Mouse (Mus musculus): ENCODE data around the gene Lin37. TPM values are rescaled to one million over a fixed set of nuclear protein-coding genes. Genes with fewer than 3 reads are reported as not detected.

Gene Lin37
- total and polyA plus RNA-seq, 3 experiments: 4.0 to 38.6 (median 8.3) TPM

DNA sequence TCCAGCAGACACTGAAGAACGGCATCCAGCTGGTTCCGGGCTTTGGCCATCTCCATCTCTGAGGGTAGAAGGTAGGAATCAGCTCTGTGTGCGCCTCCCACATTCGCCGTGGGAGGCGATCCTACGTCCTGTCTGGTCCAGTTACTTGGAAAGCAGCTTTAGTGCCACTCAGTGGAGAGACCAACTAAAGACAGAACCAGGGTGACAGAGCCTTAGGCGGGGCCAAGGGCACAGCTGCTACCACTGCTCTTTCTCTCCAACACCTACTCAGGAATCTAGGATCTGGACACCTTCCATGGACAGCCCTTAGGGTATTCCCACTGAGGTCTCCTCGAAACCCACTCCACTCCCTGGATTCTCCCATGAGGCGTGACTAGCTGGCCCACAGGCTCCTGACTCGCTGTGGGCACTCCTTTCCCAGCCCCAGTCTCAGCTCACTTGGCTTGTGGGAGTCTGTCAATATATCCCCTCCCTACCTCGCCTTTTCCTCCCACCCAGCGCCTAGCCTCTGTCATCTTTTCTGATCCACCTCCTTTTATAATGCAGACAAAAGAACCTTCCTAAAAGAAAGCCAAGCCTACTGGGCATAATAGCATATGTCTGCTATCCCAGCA, 1.6 kb downstream of the Lin37 start:
- H3K79me2 ChIP-seq (replicated peaks; ENCODE audit: control insufficient read depth, extremely low read depth, insufficient read depth, poor library complexity, severe bottlenecking): peaks cover 25% of the 10 kb centered on the region
- H3K9me3 ChIP-seq (replicated peaks; ENCODE audit: low read length): no peaks in the 10 kb centered on the region
- H3K4me1 ChIP-seq (ENCODE audit: control insufficient read depth in 1 of 2, insufficient read depth in 2 of 2): peaks cover 5 to 39% of the 10 kb centered on the region in 2 experiments; a peak in 3 of 4 replicates
- H3K4me2 ChIP-seq (ENCODE audit: insufficient read depth, low read depth, poor library complexity, severe bottlenecking): peak overlapping the region; percentile 85
- no peaks in the 10 kb centered on the region for H3K27me3 ChIP-seq (replicated peaks)
- dilution Hi-C loops (cut with MboI; ENCODE audit: extremely low pct_ligation_motif_present, extremely low pct_unique_long_range_greater_than_20kb, low sequenced_read_pairs): no loop called here
- H3K9ac ChIP-seq (ENCODE audit: insufficient read depth, low read depth): peak overlapping the region; percentile 98
- in situ Hi-C loops (cut with MboI; ENCODE audit: low pct_ligation_motif_present, low pct_unique_long_range_greater_than_20kb, low sequenced_read_pairs): loop anchor here (5.0 kb wide), 1 partner anchor 49 kb away; no protein-coding TSS in a partner anchor
- no peak overlapping the region for H3K4me3 ChIP-seq (replicated peaks in 1 of 3; ENCODE audit: low read depth in 2 of 3, low read length in 2 of 3, poor library complexity in 1 of 3)
- H3K27ac ChIP-seq (ENCODE audit: insufficient read depth, low read depth): no peak overlapping the region
- H3K36me3 ChIP-seq (replicated peaks in 1 of 2; ENCODE audit: control insufficient read depth in 1 of 2, insufficient read depth in 1 of 2, low read length in 1 of 2): peaks cover 32 to 48% of the 10 kb centered on the region in 2 experiments
- TF ChIP-seq HCFC1 (IDR thresholded peaks at IDR 0.05; ENCODE audit: low read depth, low read length) (no peak), KAT2A (IDR thresholded peaks at IDR 0.05; ENCODE audit: insufficient replicate concordance, low read length) (no peak), USF1 (IDR thresholded peaks at IDR 0.05; ENCODE audit: low read depth, low read length) (no peak), ELF1 (IDR thresholded peaks at IDR 0.05; ENCODE audit: low read depth, low read length) (no peak), MAZ (IDR thresholded peaks at IDR 0.05; ENCODE audit: low read depth, low read length) (no peak), PAX5 (IDR thresholded peaks at IDR 0.05; ENCODE audit: low read length) (no peak), RAD21 (IDR thresholded peaks at IDR 0.05; ENCODE audit: low read depth, low read length) (no peak), USF2 (conservative IDR thresholded peaks at IDR 0.05; ENCODE audit: low read depth, low read length) (no peak), MAFK (IDR thresholded peaks at IDR 0.05; ENCODE audit: insufficient replicate concordance, low read length) (no peak), POLR2AphosphoS2 (IDR thresholded peaks at IDR 0.05; ENCODE audit: low read depth, low read length) (no peak)
- no peak for DNase-seq (ENCODE audit: extremely low read depth)

DNA sequence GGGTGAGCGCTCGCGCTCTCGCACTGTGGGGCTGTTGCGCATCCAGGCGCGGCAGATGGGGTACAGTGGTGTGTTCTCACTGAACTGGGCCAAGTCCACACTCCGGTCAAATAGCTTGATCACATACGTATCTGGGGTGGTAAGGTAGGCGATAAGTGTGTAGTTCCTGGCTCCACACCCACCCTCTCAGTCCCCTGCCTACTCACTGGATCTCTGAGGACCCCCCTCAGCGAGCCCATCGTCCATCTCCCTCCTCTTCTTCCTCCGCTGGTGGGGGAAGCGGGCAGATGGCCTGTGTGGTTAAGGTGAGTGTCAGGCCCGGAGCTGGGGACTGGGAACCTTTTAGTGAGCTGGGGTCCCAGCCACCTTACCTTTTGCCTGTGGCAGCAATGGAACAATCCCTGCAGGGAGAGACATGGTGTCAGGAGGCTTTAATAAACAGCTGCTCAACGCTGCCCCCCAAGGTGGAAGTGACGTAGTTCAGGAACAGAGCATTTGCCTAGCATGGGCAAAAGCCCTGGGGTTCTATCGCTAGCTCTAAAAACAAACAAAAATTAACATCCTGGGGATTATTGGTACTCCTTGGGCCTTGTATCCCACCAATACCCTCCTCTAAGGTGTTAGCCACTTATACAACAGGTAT, 2.6 kb downstream of the Lin37 start:
- no peak overlapping the region for H3K4me2 ChIP-seq (ENCODE audit: insufficient read depth, low read depth, poor library complexity, severe bottlenecking)
- H3K27ac ChIP-seq (ENCODE audit: insufficient read depth, low read depth): no peak overlapping the region
- TF ChIP-seq RAD21 (IDR thresholded peaks at IDR 0.05; ENCODE audit: low read depth, low read length): no peak
- TF ChIP-seq CTCF (conservative IDR thresholded peaks at IDR 0.05 in 1 of 2, IDR thresholded peaks at IDR 0.05 in 1 of 2; ENCODE audit: low read depth in 2 of 2, low read length in 2 of 2): peak in 1 of 2 experiments; percentile 46; a peak in 2 of 4 replicates
- no peak overlapping the region for H3K4me3 ChIP-seq (replicated peaks in 1 of 3; ENCODE audit: low read depth in 2 of 3, low read length in 2 of 3, poor library complexity in 1 of 3)
- H3K36me3 ChIP-seq (replicated peaks in 1 of 2; ENCODE audit: control insufficient read depth in 1 of 2, insufficient read depth in 1 of 2, low read length in 1 of 2): peaks cover 32 to 48% of the 10 kb centered on the region in 2 experiments
- in situ Hi-C loops (cut with MboI; ENCODE audit: low pct_ligation_motif_present, low pct_unique_long_range_greater_than_20kb, low sequenced_read_pairs): loop anchor here (5.0 kb wide), 1 partner anchor 50 kb away; no protein-coding TSS in a partner anchor
- H3K27me3 ChIP-seq (replicated peaks): no peaks in the 10 kb centered on the region
- dilution Hi-C loops (cut with MboI; ENCODE audit: extremely low pct_ligation_motif_present, extremely low pct_unique_long_range_greater_than_20kb, low sequenced_read_pairs): no loop called here
- H3K79me2 ChIP-seq (replicated peaks; ENCODE audit: control insufficient read depth, extremely low read depth, insufficient read depth, poor library complexity, severe bottlenecking): peaks cover 19% of the 10 kb centered on the region
- no peak overlapping the region for H3K9ac ChIP-seq (ENCODE audit: insufficient read depth, low read depth)
- no peaks in the 10 kb centered on the region for H3K9me3 ChIP-seq (replicated peaks; ENCODE audit: low read length)
- peaks cover 5 to 39% of the 10 kb centered on the region in 2 experiments; a peak in 3 of 4 replicates for H3K4me1 ChIP-seq (ENCODE audit: control insufficient read depth in 1 of 2, insufficient read depth in 2 of 2)
- DNase-seq (ENCODE audit: extremely low read depth): no peak

Measured in CH12.LX (cell line).